Mouse (Mus musculus) kidney, adult 2 months (tissue): ENCODE results near the gene Dnase1l3.

ENCODE experiments used
- CTCF ChIP-seq: fragments of 200-500 bp; conservative IDR thresholded peaks from 2 replicates; pipeline ENCODE4 v1.5.1; 2011; ENCODE audit warnings: low read depth, mild to moderate bottlenecking, control low read depth, low read length, moderate library complexity, mixed read lengths; ENCODE audit not compliant: insufficient read depth, insufficient read length
- POLR2A ChIP-seq: fragments of 200-500 bp; IDR thresholded peaks from one replicate; pipeline ENCODE4 v1.6.1; 2011; ENCODE audit warnings: low read depth, low read length, control low read depth

GRCm38 (mm10) chr14:8007486-8007885 lies 13.1 kb upstream of the Dnase1l3 start:
- TF ChIP-seq POLR2A (no peak), CTCF (no peak)
